Mouse (Mus musculus) cerebellum, adult 11 months (tissue): Measurements from ENCODE around the gene Fnip1.
"Not testable (repeated sequence)": the region's sequence is repeated elsewhere in the genome, so short reads cannot be mapped to it uniquely, and the experiment has no call there.

ENCODE experiments used
- DNase-seq: peaks from one replicate; pipeline ENCODE4 v3.0.0; 2022

Gene Fnip1

GRCm38 (mm10) chr11:54437823-54438337 lies at the start of gene Fnip1:
Fnip1 (plus strand) TSS chr11:54438199.
- peak; percentile 92 for DNase-seq

- DNase-seq: no peak
These were observed 47.6 kb upstream of the Fnip1 start for GRCm38 (mm10) chr11:54390386-54390785.

GRCm38 (mm10) chr11:54391326-54391725 lies 46.7 kb upstream of the Fnip1 start:
- DNase-seq: no peak

DNA sequence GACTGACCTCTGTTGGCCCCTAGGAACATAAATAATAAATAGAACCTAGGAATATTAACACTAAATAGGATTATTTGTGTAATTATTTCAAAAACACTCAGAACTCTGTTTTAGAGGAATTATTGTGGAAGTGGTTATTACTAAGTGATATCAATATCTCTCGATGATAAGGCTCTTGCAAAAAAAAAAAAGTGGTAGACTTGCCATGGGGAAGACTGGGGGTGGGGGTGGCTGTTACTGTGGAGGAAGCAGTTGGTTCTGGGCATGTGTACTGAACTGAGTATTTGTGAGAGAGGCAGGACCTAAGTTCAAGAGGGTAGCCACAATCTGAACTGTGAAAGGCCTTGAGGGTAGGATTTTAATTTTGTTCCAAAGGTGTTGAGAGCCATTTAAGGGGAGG lies 41.3 kb upstream of the Fnip1 start:
- DNase-seq: no peak

- DNase-seq: no peak
These were observed 39.9 kb upstream of the Fnip1 start for GRCm38 (mm10) chr11:54398058-54398457.

DNA sequence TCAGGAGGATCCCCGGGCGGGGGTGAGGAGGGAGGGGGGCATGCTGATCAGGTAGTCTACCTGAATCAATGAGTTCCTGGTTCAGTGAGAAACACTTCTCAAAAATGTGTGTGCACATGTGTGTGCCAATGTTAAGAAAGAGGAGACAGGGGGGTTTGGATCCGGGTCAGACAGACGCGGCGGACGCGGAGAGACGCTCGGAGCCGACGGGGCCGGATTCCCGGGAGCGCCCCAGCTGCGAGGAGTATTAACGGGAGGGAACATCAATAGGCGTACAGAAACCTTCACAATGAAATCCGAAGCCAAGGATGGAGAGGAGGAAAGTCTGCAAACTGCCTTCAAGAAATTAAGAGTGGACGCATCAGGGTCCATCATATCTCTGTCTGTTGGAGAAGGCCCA lies 37.2 kb upstream of the Fnip1 start:
- not testable (repeated sequence) for DNase-seq

GRCm38 (mm10) chr11:54404885-54405284 lies 33.1 kb upstream of the Fnip1 start:
- DNase-seq: no peak

- DNase-seq: no peak
These were observed 31.0 kb upstream of the Fnip1 start for GRCm38 (mm10) chr11:54406930-54407546.

GRCm38 (mm10) chr11:54410612-54411011 lies 27.4 kb upstream of the Fnip1 start:
- DNase-seq: no peak

DNA sequence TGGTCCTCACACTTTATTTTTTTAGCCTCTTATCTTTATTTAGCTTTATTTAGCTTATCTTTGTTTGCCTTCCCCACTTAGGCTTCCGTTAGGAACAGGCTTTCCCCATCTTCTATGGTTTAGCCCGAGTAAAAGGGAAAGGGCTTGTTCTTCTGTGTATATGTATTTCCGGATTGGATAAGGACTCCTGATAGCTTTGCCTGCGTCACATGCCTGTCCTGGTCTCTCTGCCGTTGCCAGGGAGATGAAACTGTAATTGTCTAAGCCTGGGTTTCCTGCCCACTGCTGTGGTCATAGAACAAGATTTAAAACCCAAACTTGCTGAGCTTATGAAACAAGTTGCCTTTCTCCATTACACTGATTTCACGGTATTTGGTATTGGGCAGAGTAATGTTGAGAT lies 25.0 kb upstream of the Fnip1 start:
- no peak for DNase-seq

GRCm38 (mm10) chr11:54423007-54423406 lies 15.0 kb upstream of the Fnip1 start:
- DNase-seq: no peak

DNA sequence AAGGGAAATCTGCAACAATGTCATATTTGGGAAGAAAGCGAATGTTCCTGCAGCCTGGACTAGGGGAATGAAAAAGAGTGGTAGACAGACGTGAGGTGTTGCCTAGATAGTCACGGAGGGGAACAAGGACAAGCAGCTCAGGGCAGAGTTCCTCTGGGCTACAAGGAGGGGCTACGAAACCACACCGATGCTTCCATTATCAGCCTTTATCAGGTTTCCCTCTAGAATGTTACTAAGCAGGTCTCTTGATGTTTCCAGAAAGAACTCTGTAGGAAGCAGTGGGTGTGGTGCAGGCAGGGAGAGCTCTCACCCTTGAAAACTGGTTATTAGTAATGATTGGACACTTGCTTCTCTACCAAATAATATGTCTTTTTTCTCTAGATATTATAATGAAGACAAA lies 11.7 kb upstream of the Fnip1 start:
- DNase-seq: no peak

- DNase-seq: no peak
These were observed 10.9 kb upstream of the Fnip1 start for GRCm38 (mm10) chr11:54427138-54427537.

- DNase-seq: no peak
These were observed 10.2 kb upstream of the Fnip1 start for GRCm38 (mm10) chr11:54427695-54428352.

DNA sequence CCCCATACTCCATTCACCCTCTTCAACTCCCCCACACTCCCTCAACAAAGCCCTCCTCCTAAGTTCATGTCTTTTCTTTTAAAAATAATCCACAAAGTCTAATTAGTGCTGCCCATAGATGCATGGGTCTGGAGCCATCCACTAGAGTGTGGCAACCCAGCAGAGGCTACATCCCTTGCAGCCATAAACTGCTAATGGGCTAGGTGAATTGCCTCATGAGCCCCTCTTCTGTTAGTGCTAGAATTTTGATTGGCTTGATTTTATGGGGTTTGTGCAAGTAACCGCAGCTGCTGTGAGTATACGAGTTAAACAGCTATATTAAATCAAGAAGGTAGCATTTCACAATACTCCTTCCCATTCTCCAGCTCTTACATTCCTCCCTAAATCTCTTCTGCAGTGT lies 8.8 kb upstream of the Fnip1 start:
- no peak for DNase-seq

- DNase-seq: no peak
These were observed 2.2 kb upstream of the Fnip1 start for GRCm38 (mm10) chr11:54435797-54436196.

DNA sequence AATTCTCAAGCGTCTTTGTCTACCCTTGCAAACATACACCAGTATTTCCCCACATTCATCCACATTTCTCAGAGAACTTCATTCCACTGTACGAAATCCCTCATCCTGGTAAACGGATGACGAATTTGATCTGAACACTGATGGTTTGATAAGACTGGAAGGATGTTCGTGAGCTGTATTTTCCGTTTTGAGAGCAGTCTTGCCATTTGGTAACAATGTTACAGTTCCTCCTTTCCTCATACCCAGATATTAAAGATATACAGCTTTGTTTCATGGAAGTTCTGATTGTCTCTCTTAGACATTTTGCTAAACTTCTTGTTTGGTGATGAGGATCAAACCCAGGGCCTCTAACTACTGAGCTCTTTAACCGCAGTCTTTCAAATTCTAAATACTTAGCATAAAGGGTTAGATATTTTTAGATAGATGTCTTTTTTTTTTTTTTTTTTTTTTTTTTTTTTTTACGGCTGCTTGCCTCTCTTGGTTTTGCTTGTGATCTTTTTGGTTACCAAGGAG lies 633 bp upstream of the Fnip1 start:
- DNase-seq: no peak

GRCm38 (mm10) chr11:54438366-54438781 lies 375 bp downstream of the Fnip1 start:
- DNase-seq: peak; percentile 52

- no peak for DNase-seq
These were observed 1.1 kb downstream of the Fnip1 start for GRCm38 (mm10) chr11:54438991-54439690.

GRCm38 (mm10) chr11:54439691-54440029 lies 1.7 kb downstream of the Fnip1 start:
- DNase-seq: no peak

DNA sequence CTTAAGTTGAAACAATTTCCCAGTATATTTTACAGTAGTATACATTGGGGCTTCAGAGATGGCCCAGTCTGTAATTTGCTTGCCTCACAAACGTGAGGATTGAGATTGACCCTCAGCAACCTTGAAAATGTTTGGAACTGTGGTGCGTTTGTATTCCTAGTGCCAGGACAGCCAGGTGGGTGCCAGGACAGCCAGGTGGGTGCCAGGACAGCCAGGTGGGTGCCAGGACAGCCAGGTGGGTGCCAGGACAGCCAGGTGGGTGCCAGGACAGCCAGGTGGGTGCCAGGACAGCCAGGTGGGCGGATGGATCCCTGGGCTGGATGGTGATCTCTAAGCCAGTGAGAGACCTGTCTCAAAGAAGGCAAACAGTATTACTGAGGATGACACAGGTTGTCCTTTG lies 12.8 kb downstream of the Fnip1 start:
- peak; percentile 36 for DNase-seq

GRCm38 (mm10) chr11:54454516-54454915 lies 16.5 kb downstream of the Fnip1 start:
- DNase-seq: no peak

DNA sequence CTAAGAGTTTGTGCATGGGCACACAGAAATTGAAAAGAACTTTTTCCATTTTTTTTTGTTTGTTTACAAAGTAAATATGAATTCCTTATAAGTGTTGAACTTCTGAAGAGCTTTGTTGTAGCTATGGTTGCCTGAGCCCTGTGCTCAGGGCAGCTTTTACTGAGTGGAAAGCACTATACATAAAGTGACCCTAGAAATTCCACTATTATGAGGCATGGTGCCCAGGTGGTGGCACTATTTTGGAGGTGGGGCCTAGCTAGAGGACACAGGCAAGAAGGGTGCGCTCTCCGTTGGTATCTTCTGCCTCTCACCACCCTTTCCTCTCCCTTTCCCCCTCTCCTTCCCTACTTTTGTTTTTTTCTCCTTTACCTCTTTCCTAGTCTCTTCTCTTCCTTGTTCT lies 18.9 kb downstream of the Fnip1 start:
- DNase-seq: no peak

GRCm38 (mm10) chr11:54458168-54458567 lies 20.2 kb downstream of the Fnip1 start:
- DNase-seq: no peak
